Mouse (Mus musculus) hindbrain, embryonic 14.5 days (tissue): ENCODE results near the gene Olfr1458. TPM values are rescaled to one million over a fixed set of nuclear protein-coding genes. Genes with fewer than 3 reads are reported as not detected.

Experiments
- ATAC-seq: fragments of 200-750 bp; cut with Nextera tagmentation; 2 replicates; pipeline ENCODE4 v1.8.0; 2017; ENCODE audit warnings: moderate number of reproducible peaks, mild to moderate bottlenecking, moderate TSS enrichment, moderate library complexity; ENCODE audit not compliant: low FRiP score
- DNase-seq: peaks from one replicate; pipeline ENCODE4 v3.0.0-alpha.2; 2015; ENCODE audit warnings: low spot score
- H3K27ac ChIP-seq: fragments of 300-500 bp; sonication (generic); 2 replicates; pipeline ENCODE4 v1.5.1; 2014; ENCODE audit warnings: mild to moderate bottlenecking, moderate library complexity
- H3K27me3 ChIP-seq: fragments of 300-500 bp; sonication (generic); 2 replicates; pipeline ENCODE4 v1.6.1; 2014; ENCODE audit warnings: mild to moderate bottlenecking, low read length, mixed read lengths; ENCODE audit not compliant: control insufficient read depth, insufficient read depth
- H3K36me3 ChIP-seq: fragments of 300-500 bp; sonication (generic); replicated peaks from 2 replicates; pipeline ENCODE4 v1.6.1; 2014; ENCODE audit not compliant: control insufficient read depth, insufficient read depth
- H3K4me1 ChIP-seq: fragments of 300-500 bp; sonication (generic); replicated peaks from 2 replicates; pipeline ENCODE4 v1.6.1; 2014; ENCODE audit warnings: antibody characterized with exemption, low read length, mixed read lengths; ENCODE audit not compliant: control insufficient read depth, insufficient read depth
- H3K4me2 ChIP-seq: fragments of 300-500 bp; sonication (generic); replicated peaks from 2 replicates; pipeline ENCODE4 v1.6.1; 2014; ENCODE audit warnings: mild to moderate bottlenecking, moderate library complexity
- H3K4me3 ChIP-seq: fragments of 300-500 bp; sonication (generic); replicated peaks from 2 replicates; pipeline ENCODE4 v1.5.1; 2014; ENCODE audit warnings: mild to moderate bottlenecking, low read length
- H3K9ac ChIP-seq: fragments of 300-500 bp; sonication (generic); 2 replicates; pipeline ENCODE4 v1.6.1; 2014
- H3K9me3 ChIP-seq: fragments of 300-500 bp; sonication (generic); 2 replicates; pipeline ENCODE4 v1.6.1; 2016; ENCODE audit warnings: low read length; ENCODE audit not compliant: control insufficient read depth
- WGBS: fragments of 180-500 bp; shearing (Covaris S2); extraction: QIAGEN DNeasy Blood & Tissue Kit; methylation state at CpG from one replicate; pipeline ENCODE4 v1.1.7; 2014; 5-methylcytosine and 5-hydroxymethylcytosine counted together
- polyA plus RNA-seq: library from polyadenylated mRNA; unstranded; fragments of >200 nt; fragmentation: Nextera tagmentation; extraction: Ambion mirVana; gene quantifications from 2 replicates; pipeline ENCODE4 v1.2.1, GENCODE M21; 2014

The Olfr1458 gene
- polyA plus RNA-seq = not detected in 2 replicates

- Histone ChIP-seq H3K4me2 (no peak within 1 kb of the TSS), H3K36me3 (no peaks in the 10 kb centered on the region), H3K9ac (no peak within 1 kb of the TSS), H3K4me3 (no peak within 1 kb of the TSS), H3K27ac (no peak within 1 kb of the TSS), H3K4me1 (no peaks in the 10 kb centered on the region), H3K9me3 (peaks cover 31% of the 10 kb centered on the region; the same call in 1 of the 2 replicates), H3K27me3 (no peaks in the 10 kb centered on the region)
- DNase-seq (no peak), ATAC-seq (no peak)
- 87% methylated on average over 3 of the region's 3 CpGs for WGBS
Measured at GRCm38 (mm10) chr19:13106675-13107074, at the start of gene Olfr1458. Gene Olfr1458, minus strand, starts transcription at chr19:13106775.

DNA sequence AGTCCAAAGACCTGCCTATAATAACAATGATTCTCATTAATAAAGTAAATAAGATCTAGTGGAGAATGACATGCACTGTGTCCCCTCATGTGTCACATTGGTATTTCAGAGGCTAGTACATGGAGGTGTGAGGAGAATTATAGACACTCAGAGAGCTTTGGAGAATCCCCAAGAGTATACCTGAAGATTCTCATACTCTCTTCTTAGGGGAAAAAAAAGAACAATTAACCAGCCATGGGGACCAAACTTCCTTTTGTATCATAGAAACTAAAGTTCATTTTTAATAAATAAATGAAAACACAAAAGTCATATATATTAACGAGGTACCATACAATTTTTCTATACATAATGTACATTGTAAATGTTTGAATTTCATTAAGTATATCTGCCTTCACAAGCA lies 42.9 kb upstream of the Olfr1458 start, which contains the start of gene Olfr1459:
Olfr1459 (minus strand) TSS at position 101 of the 400 bp plus-strand sequence.
- H3K4me3 ChIP-seq = no peak within 1 kb of the TSS
- H3K27me3 ChIP-seq = no peaks in the 10 kb centered on the region
- ATAC-seq = no peak
- no peak for DNase-seq
- no peak within 1 kb of the TSS for H3K4me2 ChIP-seq
- peaks cover 23% of the 10 kb centered on the region; the same call in 1 of the 2 replicates for H3K9me3 ChIP-seq
- no peak within 1 kb of the TSS for H3K27ac ChIP-seq
- no peaks in the 10 kb centered on the region for H3K36me3 ChIP-seq
- H3K4me1 ChIP-seq = no peaks in the 10 kb centered on the region
- WGBS = 82% methylated on average over 1 of the region's 1 CpGs
- H3K9ac ChIP-seq = no peak within 1 kb of the TSS

DNA sequence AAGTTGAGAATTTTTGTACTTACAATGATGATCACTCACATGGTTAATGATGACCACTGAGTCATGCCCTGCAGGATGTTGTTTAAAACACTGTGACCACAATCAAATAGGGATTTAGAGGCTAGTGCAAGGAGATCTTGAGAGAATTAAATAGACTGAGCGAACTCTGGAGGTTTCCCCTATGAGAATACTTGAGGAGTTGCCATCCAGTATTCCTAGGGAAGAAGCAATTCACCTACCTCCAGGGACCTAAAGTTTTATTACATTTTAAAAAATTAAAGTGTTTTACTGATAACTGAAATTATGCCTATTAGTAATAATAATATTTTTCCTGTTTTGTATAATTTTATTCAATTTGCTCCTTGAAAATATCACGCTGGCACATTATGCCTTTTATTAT lies 8.8 kb downstream of the Olfr1458 start, which contains the start of gene Olfr1457:
Olfr1457 (minus strand) TSS at position 101 of the 400 bp plus-strand sequence.
- H3K27me3 ChIP-seq = no peaks in the 10 kb centered on the region
- peaks cover 24% of the 10 kb centered on the region for H3K9me3 ChIP-seq
- no peak within 1 kb of the TSS for H3K9ac ChIP-seq
- no peaks in the 10 kb centered on the region for H3K4me1 ChIP-seq
- DNase-seq (no peak), ATAC-seq (no peak)
- H3K4me3 ChIP-seq = no peak within 1 kb of the TSS
- no peak within 1 kb of the TSS for H3K4me2 ChIP-seq
- 86% methylated on average over 2 of the region's 2 CpGs for WGBS
- no peaks in the 10 kb centered on the region for H3K36me3 ChIP-seq
- no peak within 1 kb of the TSS for H3K27ac ChIP-seq

- Histone ChIP-seq H3K27me3 (no peaks in the 10 kb centered on the region), H3K4me2 (no peak overlapping the region), H3K9me3 (peaks cover 24% of the 10 kb centered on the region), H3K4me1 (no peaks in the 10 kb centered on the region), H3K9ac (no peak overlapping the region), H3K36me3 (no peaks in the 10 kb centered on the region), H3K27ac (no peak overlapping the region), H3K4me3 (no peak overlapping the region)
- WGBS = 92% methylated on average over 1 of the region's 1 CpGs
- DNase-seq = no peak
- ATAC-seq = no peak
Measured at GRCm38 (mm10) chr19:13093908-13094307, 12.7 kb downstream of the Olfr1458 start.

GRCm38 (mm10) chr19:13060310-13060709 lies 46.3 kb downstream of the Olfr1458 start, which contains the start of gene Olfr1454:
Gene Olfr1454, plus strand, starts transcription at chr19:13060610.
- Histone ChIP-seq H3K4me2 (no peak within 1 kb of the TSS), H3K27ac (no peak within 1 kb of the TSS), H3K4me3 (no peak within 1 kb of the TSS), H3K4me1 (no peaks in the 10 kb centered on the region), H3K9me3 (peaks cover 16% of the 10 kb centered on the region), H3K36me3 (no peaks in the 10 kb centered on the region), H3K27me3 (no peaks in the 10 kb centered on the region), H3K9ac (no peak within 1 kb of the TSS)
- 75% methylated on average over 2 of the region's 2 CpGs for WGBS
- DNase-seq (no peak), ATAC-seq (no peak)

Other genes with a start within 250 kb of the Olfr1458 start
- gene Olfr1444, start 249.5 kb downstream of the Olfr1458 start, polyA plus RNA-seq = not detected in 2 replicates
- not detected in 2 replicates for gene Olfr1445, start 222.9 kb downstream of the Olfr1458 start, polyA plus RNA-seq
- not detected in 2 replicates for gene Olfr1446, start 213.3 kb downstream of the Olfr1458 start, polyA plus RNA-seq
- gene Olfr1447, start 203.0 kb downstream of the Olfr1458 start, polyA plus RNA-seq = not detected in 2 replicates
- gene Olfr1448, start 182.4 kb downstream of the Olfr1458 start, polyA plus RNA-seq = not detected in 2 replicates
- gene Olfr1449, start 175.9 kb downstream of the Olfr1458 start, polyA plus RNA-seq = not detected in 2 replicates
- not detected in 2 replicates for gene Olfr1450, start 156.5 kb downstream of the Olfr1458 start, polyA plus RNA-seq
- gene Olfr1451, start 111.8 kb downstream of the Olfr1458 start, polyA plus RNA-seq = not detected in 2 replicates
- gene Olfr1453, start 78.4 kb downstream of the Olfr1458 start, polyA plus RNA-seq = not detected in 2 replicates
- not detected in 2 replicates for gene Olfr1454, start 46.2 kb downstream of the Olfr1458 start, polyA plus RNA-seq
- not detected in 2 replicates for gene Olfr1457, start 8.9 kb downstream of the Olfr1458 start, polyA plus RNA-seq
- not detected in 2 replicates for gene Olfr1459, start 42.8 kb upstream of the Olfr1458 start, polyA plus RNA-seq
- not detected in 2 replicates for gene Olfr1461, start 56.2 kb upstream of the Olfr1458 start, polyA plus RNA-seq
- gene Olfr1462, start 79.0 kb upstream of the Olfr1458 start, polyA plus RNA-seq = not detected in 2 replicates
- not detected in 2 replicates for gene Olfr1463, start 124.6 kb upstream of the Olfr1458 start, polyA plus RNA-seq
- gene Olfr1465, start 208.8 kb upstream of the Olfr1458 start, polyA plus RNA-seq = not detected in 2 replicates
- gene Olfr1466, start 232.1 kb upstream of the Olfr1458 start, polyA plus RNA-seq = not detected in 2 replicates